Mouse (Mus musculus) embryonic stem cell, embryonic (primary cell): Measurements from ENCODE around the gene Ccdc170.

Experiments used
- CTCF ChIA-PET, 4 experiments: fragments of 300-600 bp in 2 of 4; fragments of 350-600 bp in 2 of 4; sonication (Branson Sonifier 250); formaldehyde crosslinking; loops; one replicate each; lab custom pipeline; 2022; ENCODE audit warnings: inconsistent platforms in 2 of 4; lab: Charles Lee
- POLR2A ChIA-PET, 4 experiments: fragments of 300-600 bp in 2 of 4; fragments of 350-600 bp in 2 of 4; sonication (Branson Sonifier 250); formaldehyde crosslinking; loops; one replicate each; lab custom pipeline; 2022; ENCODE audit warnings: antibody characterized with exemption in 4 of 4, inconsistent platforms in 1 of 4; lab: Charles Lee

The Ccdc170 gene

DNA sequence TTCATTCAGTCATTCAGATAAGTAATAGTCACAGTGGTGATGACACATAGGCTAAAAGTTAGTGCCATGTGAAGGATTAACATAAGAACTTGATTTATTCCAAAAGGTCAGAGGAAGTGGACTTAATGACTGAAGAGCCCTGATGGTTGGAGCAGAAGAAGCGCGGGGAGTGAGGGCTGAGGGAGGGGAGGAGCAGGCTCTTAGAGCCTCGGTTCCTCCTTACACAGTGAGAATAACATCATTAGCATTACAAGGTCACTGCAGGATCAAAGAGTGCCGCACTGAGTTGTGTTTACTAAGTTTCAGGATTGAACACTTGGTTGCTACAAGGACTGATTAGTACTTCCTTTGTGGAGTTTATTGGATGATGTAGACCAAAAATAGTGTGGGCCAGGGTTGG lies 10.6 kb downstream of the Ccdc170 start:
- ChIA-PET POLR2A (interaction anchor here in 2 of 4 experiments (1.0 to 1.1 kb wide), 3 partner anchors 11 to 70 kb away, joined by 3 read pairs; partner anchors contain the start of genes Armt1 (in 1 of the 2) and Rmnd1 (in 1 of the 2)), CTCF (no interaction called here)

DNA sequence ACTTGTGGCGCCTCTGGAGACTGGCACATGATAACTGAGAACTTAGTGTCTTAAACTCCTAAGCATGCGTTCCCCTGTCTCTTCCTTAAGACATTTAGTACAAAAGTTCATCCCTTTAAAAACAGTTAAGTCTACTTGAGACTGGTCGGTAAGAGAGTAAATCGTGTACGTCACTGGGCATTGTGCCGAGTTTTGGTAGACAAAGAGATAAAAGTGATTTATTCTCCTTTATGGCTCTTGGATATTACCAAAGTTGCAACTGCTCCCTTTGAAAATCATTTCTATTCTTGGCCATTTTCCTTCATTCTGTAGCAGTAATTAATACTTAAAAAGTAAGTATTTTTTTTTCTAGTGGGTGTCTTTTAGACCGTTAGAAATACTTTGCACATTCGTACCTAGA lies 20.9 kb downstream of the Ccdc170 start:
- CTCF ChIA-PET, result interaction anchor here in 1 of 4 experiments (0.6 kb wide), 1 partner anchor 35 kb away, joined by 4 read pairs; no protein-coding TSS in a partner anchor
- POLR2A ChIA-PET, result interaction anchor here in 1 of 4 experiments (0.8 kb wide), 1 partner anchor 33 kb away, joined by 3 read pairs; no protein-coding TSS in a partner anchor

DNA sequence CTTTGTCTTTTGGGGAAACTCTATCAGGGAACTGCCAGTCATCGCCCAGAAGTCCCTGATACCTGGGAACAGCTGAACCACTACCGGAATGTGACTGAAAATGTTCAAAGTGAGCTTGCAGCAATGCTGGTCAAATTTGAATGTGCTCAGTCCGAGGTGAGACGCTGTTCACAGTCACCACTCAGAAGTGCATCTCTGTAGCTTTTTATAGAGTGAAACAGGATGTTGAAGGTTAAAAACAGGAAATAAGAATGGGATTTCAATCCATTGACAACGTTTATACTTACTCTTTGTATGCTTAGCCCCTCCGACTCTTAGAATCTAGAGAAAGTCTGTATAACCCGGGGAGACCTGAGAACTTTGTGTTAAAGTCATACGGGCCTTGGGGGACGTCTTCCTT lies 30.4 kb downstream of the Ccdc170 start:
- ChIA-PET POLR2A (interaction anchor here in 2 of 4 experiments (0.6 to 1.5 kb wide), 2 partner anchors 10 to 32 kb away, joined by 3 to 4 read pairs; no protein-coding TSS in a partner anchor), CTCF (no interaction called here)

DNA sequence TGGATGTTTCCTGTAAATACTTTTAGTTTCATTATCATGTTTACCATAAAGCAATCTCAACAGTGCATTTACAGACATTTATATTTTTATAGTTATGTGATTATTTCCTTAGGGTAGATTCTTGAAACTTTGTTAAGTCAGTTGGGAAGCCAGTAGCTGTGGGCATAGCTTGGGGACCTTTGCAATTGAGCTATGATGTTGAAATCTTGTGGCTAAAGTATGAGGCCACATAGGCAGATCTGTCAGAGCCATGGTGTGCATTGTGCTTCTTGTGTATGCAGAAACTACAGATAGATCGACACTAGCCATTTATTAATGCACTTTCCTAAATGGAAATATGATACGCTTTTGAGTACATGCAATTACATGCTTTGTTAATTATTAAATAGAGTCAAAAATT lies 35.3 kb downstream of the Ccdc170 start:
- ChIA-PET CTCF (no interaction called here), POLR2A (interaction anchor here in 1 of 4 experiments (1.1 kb wide), 1 partner anchor 85 kb away, joined by 9 read pairs; the partner anchor contains the start of genes Armt1 and Rmnd1)

DNA sequence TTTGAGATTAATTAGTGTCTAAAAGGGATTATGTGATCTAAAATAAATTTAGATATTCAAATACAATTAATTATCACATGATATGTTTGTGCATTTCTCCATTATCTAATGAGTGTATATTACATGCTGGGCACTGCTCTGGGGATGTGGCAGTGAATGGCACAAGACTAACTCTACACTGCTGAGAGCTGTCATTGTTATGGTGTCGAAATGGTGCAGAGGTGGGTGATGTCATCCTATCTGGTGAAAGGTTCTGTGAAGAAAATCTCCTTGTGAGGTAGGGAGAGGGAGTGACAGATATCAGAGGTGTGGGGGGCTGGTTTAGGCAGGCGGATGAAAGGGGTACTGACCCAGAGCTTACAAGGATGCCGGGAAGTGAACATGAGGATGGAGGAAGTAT lies 37.3 kb downstream of the Ccdc170 start:
- POLR2A ChIA-PET, result interaction anchor here in 2 of 4 experiments (0.7 to 1.3 kb wide), 3 partner anchors 51 to 133 kb away, joined by 3 to 4 read pairs (median 3); no protein-coding TSS in a partner anchor

DNA sequence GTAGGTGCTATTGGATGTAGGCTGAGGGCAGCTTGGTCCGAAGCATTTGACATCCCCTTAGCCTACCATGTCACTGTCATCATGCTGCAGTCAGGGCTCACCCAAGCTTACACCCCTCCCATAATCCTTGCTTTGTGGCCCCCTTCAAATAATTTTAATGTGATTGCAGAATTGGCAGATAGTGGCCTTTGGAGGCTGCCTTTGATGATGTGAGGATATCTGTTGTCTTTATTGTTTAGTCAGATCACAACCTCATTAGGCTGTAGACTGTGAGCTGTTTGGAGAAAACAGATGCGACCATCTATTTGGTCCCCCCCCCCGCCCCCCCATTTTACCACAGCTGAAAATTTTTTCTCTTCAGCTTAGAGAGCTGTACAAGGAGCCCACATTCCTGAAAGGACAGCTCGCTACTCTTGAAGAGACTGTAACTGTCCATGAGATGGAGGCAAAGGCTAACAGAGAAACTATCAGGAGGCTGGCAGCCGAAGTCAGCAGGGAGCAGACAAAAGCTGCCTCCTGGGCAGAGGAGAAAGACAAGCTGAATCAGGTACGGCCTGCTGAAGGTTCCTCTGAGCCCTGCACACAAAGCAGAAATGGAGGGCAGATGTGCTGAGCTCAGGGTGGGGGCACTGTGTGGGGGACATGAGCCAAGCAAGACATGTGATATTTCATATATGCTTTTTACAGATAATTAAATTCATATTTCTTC lies 38.2 kb downstream of the Ccdc170 start:
- ChIA-PET POLR2A (interaction anchor here in 2 of 4 experiments (0.5 to 1.3 kb wide), 4 partner anchors 52 to 277 kb away, joined by 3 to 4 read pairs (median 3); no protein-coding TSS in a partner anchor), CTCF (interaction anchor here in 1 of 4 experiments (0.6 kb wide), 1 partner anchor 175 kb away, joined by 4 read pairs; no protein-coding TSS in a partner anchor)

More for the DNA sequence above, 37.3 kb downstream of the Ccdc170 start:
- CTCF ChIA-PET, result interaction anchor here in 1 of 4 experiments (0.5 kb wide), 1 partner anchor 642 kb away, joined by 3 read pairs; no protein-coding TSS in a partner anchor

DNA sequence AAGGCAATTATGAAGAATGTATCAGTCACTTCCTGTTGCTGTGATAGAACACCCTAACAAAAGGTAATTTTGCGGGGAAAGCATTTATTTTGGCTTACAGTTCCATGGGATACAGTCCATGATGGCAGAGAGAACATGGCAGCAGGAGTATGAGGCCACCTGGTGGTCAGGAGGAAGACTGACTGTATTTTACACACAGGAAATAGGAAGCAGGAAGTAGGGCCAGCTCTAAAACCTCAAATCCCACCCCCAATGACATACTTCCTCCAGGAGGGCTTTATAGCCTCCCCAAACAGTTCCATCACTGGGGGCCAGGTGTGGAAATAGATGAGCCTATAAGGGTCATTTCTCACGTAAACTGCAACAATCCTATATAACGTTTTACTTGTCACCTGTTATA lies 39.8 kb downstream of the Ccdc170 start:
- ChIA-PET CTCF (interaction anchor here in 2 of 4 experiments (0.6 to 1.0 kb wide), 2 partner anchors 9 to 117 kb away, joined by 3 to 6 read pairs; no protein-coding TSS in a partner anchor), POLR2A (no interaction called here)

DNA sequence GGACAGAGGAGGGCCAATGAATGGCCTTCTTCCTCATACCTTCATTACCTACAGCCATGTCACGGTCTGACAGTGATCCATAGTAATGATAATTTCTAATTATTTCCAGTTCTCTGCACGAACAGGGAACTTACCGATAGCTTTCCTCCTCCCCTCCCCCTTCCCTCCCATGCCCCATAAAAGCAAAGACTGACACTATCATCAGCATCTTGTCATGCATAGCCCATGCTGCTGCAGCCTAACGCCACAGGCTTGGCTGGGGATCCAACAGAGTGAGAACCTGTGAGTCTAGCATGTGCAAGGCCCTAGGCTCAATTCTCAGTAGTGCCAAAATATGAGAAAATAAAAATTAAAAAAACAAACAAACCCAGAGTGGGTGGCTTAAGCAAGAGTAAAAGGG lies 40.8 kb downstream of the Ccdc170 start:
- CTCF ChIA-PET, result no interaction called here
- POLR2A ChIA-PET, result interaction anchor here in 2 of 4 experiments (0.5 to 1.0 kb wide), 2 partner anchors 10 to 650 kb away, joined by 3 to 5 read pairs; no protein-coding TSS in a partner anchor

DNA sequence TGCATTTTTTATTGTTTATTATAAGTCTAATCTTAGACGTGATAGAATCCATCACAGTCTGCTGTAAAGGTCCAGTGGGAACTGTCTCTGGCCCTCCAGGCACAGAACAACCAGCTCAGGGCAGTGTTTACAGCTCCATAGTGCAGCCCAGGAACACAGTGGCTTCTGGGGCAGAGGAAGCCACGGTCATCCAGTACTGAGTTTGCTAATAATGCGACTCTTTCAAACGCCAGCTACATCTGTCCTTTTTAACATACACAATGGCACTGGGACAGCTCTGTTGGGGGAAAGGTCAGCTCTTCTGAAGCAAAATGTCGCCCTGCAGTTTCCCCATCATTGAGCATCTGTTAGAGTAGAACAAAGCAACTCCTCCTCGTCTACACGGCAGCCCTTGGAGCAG lies 45.7 kb downstream of the Ccdc170 start:
- CTCF ChIA-PET, result interaction anchor here in 1 of 4 experiments (1.1 kb wide), 1 partner anchor 123 kb away, joined by 4 read pairs; no protein-coding TSS in a partner anchor

DNA sequence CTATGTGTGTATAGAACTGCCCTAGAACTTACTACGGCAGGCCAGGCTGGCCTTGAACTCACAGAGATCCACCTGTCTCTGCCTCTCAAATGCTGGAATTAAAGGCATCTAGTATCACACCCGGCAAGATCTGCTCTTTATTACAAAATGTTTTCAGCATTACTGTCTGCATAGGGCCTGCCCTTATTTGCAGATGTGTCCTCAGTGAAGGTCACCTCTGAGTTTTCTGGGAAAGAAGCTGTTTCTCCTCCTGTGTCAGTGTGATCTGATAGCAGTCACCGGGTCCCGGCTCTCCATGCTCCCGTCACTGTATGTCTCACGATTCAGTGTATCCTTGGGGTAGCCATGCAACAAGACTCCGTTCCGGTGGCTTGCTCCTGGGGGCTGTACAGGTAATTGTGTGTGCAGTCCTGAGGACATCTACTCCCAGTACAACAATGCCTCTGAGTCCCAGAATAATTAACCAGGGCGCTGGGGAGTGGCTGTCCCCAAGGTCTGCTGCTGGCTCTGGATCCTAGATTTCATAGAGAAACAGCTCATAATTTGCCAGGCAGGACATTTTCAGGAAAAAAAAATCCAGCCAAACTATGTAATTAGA lies 48.4 kb downstream of the Ccdc170 start:
- CTCF ChIA-PET, result interaction anchor here in 1 of 4 experiments (0.6 kb wide), 3 partner anchors 8 to 152 kb away, joined by 3 to 8 read pairs (median 3); no protein-coding TSS in a partner anchor
- POLR2A ChIA-PET, result interaction anchor here in 1 of 4 experiments (0.6 kb wide), 1 partner anchor 16 kb away, joined by 3 read pairs; no protein-coding TSS in a partner anchor

More for the DNA sequence above, 45.7 kb downstream of the Ccdc170 start:
- POLR2A ChIA-PET, result interaction anchor here in 2 of 4 experiments (0.5 to 1.2 kb wide), 6 partner anchors 16 to 1131 kb away, joined by 3 to 4 read pairs (median 3); partner anchors contain the start of genes Armt1 (in 1 of the 2) and Rmnd1 (in 1 of the 2)

DNA sequence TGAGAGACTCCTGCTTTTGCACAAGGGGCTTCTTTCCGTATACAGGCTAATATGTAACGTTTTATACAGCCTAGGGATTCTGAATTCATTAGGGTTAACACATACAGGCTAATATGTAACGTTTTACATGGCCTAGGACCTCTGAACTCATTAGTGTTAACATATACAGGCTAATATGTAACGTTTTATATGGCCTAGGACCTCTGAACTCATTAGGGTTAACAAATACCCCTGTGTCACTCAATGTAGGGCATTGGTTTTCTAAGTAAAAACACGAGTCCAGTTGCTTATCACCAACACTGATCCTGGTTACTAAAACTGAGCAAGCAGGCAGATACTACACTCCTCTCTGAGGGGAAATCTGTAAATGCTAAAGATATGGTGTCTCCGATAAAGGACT lies 49.6 kb downstream of the Ccdc170 start:
- ChIA-PET POLR2A (interaction anchor here in 1 of 4 experiments (1.0 kb wide), 1 partner anchor 99 kb away, joined by 3 read pairs; the partner anchor contains the start of genes Armt1 and Rmnd1), CTCF (interaction anchor here in 1 of 4 experiments (0.6 kb wide), 1 partner anchor 977 kb away, joined by 3 read pairs; no protein-coding TSS in a partner anchor)

DNA sequence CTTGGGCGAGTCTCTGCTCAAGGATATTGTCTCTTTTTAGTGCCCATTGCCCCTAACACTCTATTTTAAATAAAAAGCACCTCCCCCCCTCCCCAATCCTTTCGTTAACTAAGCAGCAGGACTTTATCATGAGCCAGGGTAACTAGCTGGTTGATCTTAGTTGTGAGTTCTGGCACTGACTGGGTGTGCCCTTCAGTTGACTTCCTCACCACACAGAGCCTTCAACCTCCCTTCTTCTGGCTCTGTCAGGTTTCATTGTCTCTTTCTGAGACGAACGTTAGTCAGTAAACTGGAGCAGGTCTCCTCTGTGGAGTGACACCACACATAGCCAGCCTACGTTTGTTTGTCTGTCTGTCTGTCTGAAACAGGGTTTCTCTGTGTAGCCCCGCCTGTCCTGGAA lies 50.4 kb downstream of the Ccdc170 start:
- CTCF ChIA-PET, result interaction anchor here in 2 of 4 experiments (0.6 to 1.6 kb wide), 2 partner anchors 537 to 557 kb away, joined by 3 to 7 read pairs; no protein-coding TSS in a partner anchor
- POLR2A ChIA-PET, result interaction anchor here in 2 of 4 experiments (0.5 to 1.0 kb wide), 2 partner anchors 100 to 563 kb away, joined by 3 to 4 read pairs; partner anchors contain the start of genes Armt1 (in 1 of the 2) and Rmnd1 (in 1 of the 2)

DNA sequence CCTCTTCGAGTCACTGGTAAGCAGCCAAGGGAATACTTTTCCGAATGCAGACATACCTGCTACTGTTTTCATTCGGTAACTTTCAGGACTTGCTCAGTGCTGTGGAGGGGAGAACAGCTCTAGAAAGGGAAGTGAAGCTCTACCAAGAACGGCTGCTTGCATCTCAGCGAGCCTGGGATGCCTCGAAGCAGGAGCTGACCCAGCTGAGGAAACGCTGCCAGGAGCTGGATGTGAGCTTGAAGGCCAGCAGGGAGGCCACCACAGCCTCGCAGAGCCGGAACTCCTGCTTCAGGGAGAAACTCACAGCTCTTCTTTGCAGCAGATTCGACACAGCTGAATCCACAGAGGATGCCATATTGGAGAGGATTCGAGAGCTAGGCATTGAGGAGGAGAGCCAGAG lies 51.6 kb downstream of the Ccdc170 start:
- ChIA-PET POLR2A (interaction anchor here in 2 of 4 experiments (0.6 to 1.5 kb wide), 3 partner anchors 8 to 241 kb away, joined by 3 to 4 read pairs (median 4); no protein-coding TSS in a partner anchor), CTCF (interaction anchor here in 1 of 4 experiments (1.6 kb wide), 1 partner anchor 538 kb away, joined by 3 read pairs; no protein-coding TSS in a partner anchor)

DNA sequence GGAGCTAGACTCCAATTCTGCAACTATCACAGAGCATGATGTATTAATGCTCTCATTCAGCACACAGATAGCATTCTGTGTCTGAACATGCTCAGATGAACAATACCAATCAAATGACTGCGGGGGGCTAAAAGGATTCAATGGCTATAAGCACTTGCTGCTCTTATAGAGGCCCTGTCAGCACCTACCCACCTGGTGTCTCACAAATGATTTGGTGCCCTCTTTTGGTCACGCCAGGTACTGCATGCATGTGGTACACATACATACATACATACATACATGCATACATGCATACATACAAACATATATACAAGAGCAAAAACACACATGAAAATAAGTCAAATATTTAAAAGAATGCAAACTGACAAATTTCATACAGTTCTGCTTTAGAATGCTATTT lies 63.2 kb downstream of the Ccdc170 start:
- ChIA-PET POLR2A (interaction anchor here in 2 of 4 experiments (0.9 to 1.4 kb wide), 3 partner anchors 131 to 148 kb away, joined by 3 read pairs; no protein-coding TSS in a partner anchor), CTCF (interaction anchor here in 3 of 4 experiments (0.6 to 2.0 kb wide), 6 partner anchors 12 to 141 kb away, joined by 3 to 13 read pairs (median 5); no protein-coding TSS in a partner anchor)

DNA sequence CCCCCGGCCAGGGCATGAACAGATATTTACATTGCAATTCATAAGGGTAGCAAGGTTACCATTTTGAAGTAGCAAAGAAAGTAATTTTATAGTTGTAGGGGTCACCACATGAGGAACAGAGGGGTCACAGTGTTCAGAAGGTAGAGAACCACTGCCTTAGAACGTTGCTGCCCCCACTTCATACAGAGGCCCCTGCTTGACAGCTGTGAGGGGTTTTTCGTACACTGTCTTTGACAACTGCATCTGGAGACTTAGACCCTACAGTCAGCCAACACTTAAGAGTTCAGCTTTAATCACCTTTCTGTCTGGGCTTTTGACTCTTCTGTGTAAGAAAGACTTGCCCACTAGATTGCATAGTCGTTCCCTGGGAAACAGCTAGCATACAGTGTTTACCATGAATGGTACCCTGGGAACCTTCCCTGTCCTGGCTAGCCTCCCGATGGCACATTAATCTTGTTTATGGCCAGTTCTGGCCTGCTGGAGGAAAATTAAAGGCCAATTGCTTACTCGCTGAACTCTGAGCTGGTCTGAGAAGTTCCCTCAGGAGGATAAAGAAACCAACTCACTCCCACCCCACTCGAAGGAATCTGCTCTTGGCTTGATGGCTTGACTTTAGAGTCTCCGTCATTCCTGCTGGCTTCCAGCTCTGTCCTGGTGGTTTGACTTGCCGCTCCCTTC lies 71.3 kb downstream of the Ccdc170 start:
- ChIA-PET POLR2A (interaction anchor here in 1 of 4 experiments (0.6 kb wide), 1 partner anchor 142 kb away, joined by 6 read pairs; no protein-coding TSS in a partner anchor), CTCF (no interaction called here)

DNA sequence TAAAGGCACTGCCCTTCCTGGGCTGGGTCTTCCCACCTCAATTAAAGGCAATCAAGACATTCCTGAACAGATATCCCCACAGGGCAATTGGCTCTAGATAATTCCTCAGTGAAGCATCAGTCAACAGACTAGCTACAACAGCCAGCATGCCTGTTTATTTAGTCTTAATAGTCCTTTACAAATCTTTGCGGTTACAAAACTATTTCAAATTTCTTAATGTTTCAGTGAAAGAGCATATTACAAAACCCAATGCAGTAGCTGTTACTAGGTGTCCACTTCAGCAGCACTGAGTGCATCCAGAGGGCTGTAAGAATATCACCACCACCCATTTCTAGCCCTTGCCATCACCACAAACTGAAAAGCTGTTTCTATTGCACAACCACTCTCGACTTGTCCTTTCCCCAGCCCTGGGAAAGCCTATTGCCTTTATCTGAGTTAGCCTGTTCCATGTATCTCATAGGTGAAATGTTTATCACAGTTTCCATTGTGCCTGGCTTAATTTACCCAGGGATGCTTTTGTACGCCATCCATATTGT lies 74.6 kb downstream of the Ccdc170 start:
- ChIA-PET POLR2A (interaction anchor here in 2 of 4 experiments (0.5 to 1.2 kb wide), 2 partner anchors 8 to 524 kb away, joined by 3 to 5 read pairs; no protein-coding TSS in a partner anchor), CTCF (interaction anchor here in 3 of 4 experiments (0.5 to 1.1 kb wide), 4 partner anchors 12 to 171 kb away, joined by 3 to 8 read pairs (median 4); no protein-coding TSS in a partner anchor)

DNA sequence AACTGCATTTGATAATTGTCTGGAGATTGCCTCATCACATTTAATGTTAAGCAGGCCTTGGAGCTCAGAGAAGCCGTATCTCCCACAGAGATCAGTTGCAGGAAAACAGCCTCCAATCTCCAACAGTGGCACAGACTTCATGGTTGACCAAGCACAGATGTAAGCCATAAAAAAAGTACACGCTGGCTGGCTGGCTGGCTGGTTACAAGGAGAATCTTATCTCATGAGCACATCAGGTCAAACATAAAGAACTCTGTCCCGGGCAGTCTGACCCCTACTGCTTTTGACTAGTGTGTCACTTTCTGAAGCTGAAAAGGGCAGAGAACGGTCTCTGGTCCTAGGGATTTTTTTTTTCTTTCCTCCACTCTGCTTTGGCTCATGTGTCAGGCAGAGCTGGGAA lies 76.8 kb downstream of the Ccdc170 start:
- CTCF ChIA-PET, result interaction anchor here in 1 of 4 experiments (0.5 kb wide), 1 partner anchor 35 kb away, joined by 4 read pairs; no protein-coding TSS in a partner anchor
- POLR2A ChIA-PET, result no interaction called here
